Mouse (Mus musculus): ENCODE measurements around the gene Gys1. TPM values are rescaled to one million over a fixed set of nuclear protein-coding genes. Genes with fewer than 3 reads are reported as not detected.
"Not testable (repeated sequence)": the region's sequence is repeated elsewhere in the genome, so short reads cannot be mapped to it uniquely, and the experiment has no call there.

Gys1 gene
- polyA plus RNA-seq, 1 experiment from 2014 or later, result 20.9 TPM

DNA sequence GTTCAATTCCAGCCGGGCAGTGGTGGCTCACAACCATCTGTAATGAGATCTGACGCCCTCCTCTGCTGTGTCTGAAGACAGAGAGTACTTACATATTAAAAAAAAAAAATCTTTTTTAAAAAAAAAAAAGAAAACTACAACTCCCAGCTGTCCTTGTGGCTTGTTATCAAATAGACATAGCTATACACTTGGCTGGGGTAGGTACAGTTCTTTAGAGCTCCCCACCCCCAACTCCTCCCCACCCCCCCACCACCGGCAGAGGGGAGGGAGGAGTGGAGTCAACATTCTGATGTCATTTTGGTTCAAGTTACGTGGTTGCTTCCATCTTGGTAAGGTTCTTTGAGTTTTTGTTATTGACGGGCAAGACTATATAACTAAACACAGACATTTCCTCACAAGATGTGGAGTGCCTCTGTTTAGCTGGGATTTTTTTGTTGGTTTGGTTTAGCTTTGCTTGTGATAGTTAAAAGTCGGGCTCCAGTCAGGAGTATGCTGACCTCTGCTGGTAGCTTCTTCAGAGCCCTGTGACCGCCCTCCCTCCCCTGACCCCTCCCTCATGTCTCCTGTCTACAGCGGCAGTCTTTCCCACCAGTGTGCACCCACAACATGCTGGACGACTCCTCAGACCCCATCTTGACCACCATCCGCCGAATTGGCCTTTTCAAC lies 12.8 kb downstream of the Gys1 start:
- Histone ChIP-seq H3K4me2 (no peak overlapping the region), H3K27ac (no peak overlapping the region), H3K9ac (no peak overlapping the region), H3K36me3 (ENCODE audit: poor library complexity, severe bottlenecking) (peaks cover 57% of the 10 kb centered on the region), H3K9me3 (replicated peaks) (no peaks in the 10 kb centered on the region), H3K27me3 (no peaks in the 10 kb centered on the region), H3K4me3 (no peak overlapping the region), H3K4me1 (no peaks in the 10 kb centered on the region)
- no peak for ATAC-seq
- WGBS, result 44% methylated on average over 11 of the region's 11 CpGs

DNA sequence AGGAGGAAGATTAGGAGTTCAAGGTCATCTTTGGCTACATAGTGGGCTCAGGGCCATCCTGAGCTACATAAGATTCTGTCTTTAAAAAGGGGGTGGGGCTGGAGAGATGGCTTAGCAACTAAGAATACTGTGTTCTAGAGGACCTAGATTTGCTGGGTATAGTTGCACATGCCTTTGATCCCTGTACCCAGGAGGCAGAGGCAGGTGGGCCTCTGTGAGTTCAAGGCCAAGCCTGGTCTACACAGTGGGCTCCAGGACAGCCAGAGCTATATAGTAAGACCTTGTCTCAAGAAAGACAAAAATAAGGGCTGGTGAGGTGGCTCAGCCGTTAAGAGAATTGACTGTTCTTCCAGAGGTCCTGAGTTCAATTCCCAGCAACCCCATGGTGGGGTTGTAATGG lies 15.3 kb downstream of the Gys1 start:
- no peak overlapping the region for H3K4me3 ChIP-seq
- ATAC-seq, result no peak
- 90% methylated on average over 1 of the region's 1 CpGs for WGBS
- H3K27ac ChIP-seq, result no peak overlapping the region
- H3K4me1 ChIP-seq, result no peaks in the 10 kb centered on the region
- peaks cover 51% of the 10 kb centered on the region for H3K36me3 ChIP-seq (ENCODE audit: poor library complexity, severe bottlenecking)
- no peak overlapping the region for H3K4me2 ChIP-seq
- no peak overlapping the region for H3K9ac ChIP-seq
- H3K27me3 ChIP-seq, result no peaks in the 10 kb centered on the region
- no peaks in the 10 kb centered on the region for H3K9me3 ChIP-seq (replicated peaks)

DNA sequence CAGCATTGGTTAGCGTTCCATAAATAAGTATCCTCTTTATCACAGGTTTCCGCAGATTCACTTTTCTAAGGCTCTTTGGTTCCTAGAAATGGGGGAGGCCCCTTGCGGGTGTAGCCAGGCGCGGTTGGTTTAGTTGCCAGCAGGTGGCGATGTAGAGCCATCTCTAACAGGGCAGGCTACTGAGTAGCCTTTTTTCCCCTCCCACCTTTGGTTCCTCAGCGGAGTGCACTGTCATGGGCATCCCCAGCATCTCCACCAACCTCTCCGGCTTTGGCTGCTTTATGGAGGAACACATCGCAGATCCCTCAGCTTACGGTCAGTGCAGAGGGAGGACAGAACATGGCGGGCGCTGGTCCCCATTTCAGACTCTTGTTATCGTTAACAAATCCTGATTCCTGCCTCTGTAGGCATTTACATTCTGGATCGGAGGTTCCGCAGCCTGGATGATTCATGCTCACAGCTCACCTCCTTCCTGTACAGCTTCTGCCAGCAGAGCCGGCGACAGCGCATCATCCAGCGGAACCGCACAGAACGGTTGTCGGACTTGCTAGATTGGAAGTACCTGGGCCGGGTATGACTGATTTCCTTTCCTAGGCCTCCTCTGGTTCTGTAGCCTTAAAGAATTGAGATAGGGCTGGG lies 16.8 kb downstream of the Gys1 start:
- 54% methylated on average over 23 of the region's 23 CpGs for WGBS
- H3K4me1 ChIP-seq, result peaks cover 4% of the 10 kb centered on the region; the same call in 1 of the 2 replicates
- H3K27ac ChIP-seq, result no peak overlapping the region
- no peak overlapping the region for H3K4me2 ChIP-seq
- no peak overlapping the region for H3K4me3 ChIP-seq
- H3K27me3 ChIP-seq, result no peaks in the 10 kb centered on the region
- H3K9me3 ChIP-seq (replicated peaks), result no peaks in the 10 kb centered on the region
- peaks cover 59% of the 10 kb centered on the region for H3K36me3 ChIP-seq (ENCODE audit: poor library complexity, severe bottlenecking)
- peak overlapping the region; percentile 23; the same call in 1 of the 2 replicates for H3K9ac ChIP-seq
- peak; percentile 74 for ATAC-seq

DNA sequence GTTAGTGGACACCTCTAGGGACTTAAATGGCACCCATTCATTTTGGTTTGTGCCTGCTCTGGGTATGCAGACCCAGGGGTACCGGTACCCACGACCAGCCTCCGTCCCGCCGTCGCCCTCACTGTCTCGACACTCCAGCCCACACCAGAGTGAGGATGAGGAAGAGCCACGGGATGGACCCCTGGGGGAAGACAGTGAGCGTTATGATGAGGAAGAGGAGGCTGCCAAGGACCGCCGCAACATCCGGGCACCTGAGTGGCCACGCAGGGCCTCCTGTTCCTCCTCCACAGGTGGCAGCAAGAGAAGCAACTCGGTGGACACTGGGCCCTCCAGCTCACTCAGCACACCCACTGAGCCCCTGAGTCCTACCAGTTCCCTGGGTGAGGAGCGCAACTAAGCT lies 20.3 kb downstream of the Gys1 start:
- no peak overlapping the region for H3K9ac ChIP-seq
- H3K36me3 ChIP-seq (ENCODE audit: poor library complexity, severe bottlenecking), result peaks cover 63% of the 10 kb centered on the region
- no peak overlapping the region for H3K4me2 ChIP-seq
- H3K4me1 ChIP-seq, result peaks cover 25% of the 10 kb centered on the region
- no peaks in the 10 kb centered on the region for H3K9me3 ChIP-seq (replicated peaks)
- ATAC-seq, result no peak
- 93% methylated on average over 15 of the region's 15 CpGs for WGBS
- H3K27ac ChIP-seq, result no peak overlapping the region
- H3K4me3 ChIP-seq, result no peak overlapping the region
- H3K27me3 ChIP-seq, result no peaks in the 10 kb centered on the region

DNA sequence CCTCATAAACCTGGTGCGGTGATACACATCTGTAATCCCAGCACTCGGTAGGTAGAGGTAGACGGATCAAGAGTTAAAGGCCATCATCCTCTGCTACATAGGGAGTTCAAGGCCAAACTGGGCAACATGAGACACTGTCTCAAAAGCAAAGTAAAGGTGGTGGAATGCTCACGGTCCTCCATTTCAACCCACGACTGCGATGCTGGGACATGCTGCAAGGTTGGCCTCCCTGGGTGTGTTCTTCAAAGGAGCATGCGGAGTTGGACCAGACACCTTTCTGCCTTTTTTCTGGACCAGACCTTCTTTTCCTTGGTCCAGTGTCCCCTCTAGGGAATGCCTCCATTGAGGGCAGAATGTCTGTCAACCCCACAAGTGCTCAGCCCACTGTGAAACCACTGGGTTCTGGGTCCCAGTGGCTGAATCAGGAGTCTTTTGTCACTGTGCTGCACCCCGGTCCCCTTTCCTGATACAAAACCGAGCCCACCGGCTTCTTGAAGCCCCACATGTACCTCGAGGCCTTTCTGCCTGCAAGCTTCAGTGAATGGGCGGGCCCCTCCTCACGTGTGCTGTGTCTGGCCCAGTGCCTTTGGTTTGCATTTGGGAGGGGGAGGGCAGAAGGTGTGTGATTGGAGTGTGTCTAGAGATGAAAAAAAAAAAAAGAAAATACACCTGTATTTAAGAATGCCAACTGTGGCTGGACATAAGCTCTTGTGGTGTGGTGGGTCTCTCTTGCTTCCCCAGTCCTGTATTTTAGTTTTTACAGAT lies 21.5 kb downstream of the Gys1 start:
- no peak for ATAC-seq
- no peaks in the 10 kb centered on the region for H3K27me3 ChIP-seq
- H3K4me3 ChIP-seq, result no peak overlapping the region
- H3K4me2 ChIP-seq, result no peak overlapping the region
- no peak overlapping the region for H3K9ac ChIP-seq
- H3K9me3 ChIP-seq (replicated peaks), result no peaks in the 10 kb centered on the region
- H3K36me3 ChIP-seq (ENCODE audit: poor library complexity, severe bottlenecking), result peaks cover 61% of the 10 kb centered on the region
- H3K27ac ChIP-seq, result no peak overlapping the region
- H3K4me1 ChIP-seq, result peaks cover 36% of the 10 kb centered on the region
- 76% methylated on average over 13 of the region's 13 CpGs for WGBS

DNA sequence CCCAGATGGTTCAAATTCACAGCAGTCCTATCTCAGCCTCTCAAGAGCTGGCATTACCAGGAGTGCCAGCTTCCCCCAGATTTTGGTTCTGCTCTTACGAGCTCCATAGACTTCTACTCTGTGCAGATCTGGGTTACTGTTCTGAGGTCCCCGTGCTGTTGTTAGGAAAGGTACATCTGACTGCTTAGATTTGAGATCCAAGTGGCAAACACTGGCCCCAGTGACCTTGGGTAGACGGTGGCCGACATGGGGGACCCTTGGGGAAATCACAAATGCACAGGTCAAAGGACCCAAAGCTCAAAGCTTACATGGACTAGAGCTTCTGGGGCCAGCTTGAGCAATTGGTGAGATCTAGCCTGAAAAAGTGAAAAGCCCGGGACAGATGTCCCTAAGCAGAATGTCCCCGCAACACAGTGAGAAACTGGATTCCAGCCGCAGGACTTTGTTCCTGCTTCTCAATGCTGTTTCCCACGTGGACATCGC lies 22.1 kb downstream of the Gys1 start:
- Histone ChIP-seq H3K4me1 (peaks cover 37% of the 10 kb centered on the region), H3K9me3 (replicated peaks) (no peaks in the 10 kb centered on the region), H3K4me2 (peak overlapping the region; percentile 67), H3K4me3 (peak overlapping the region; percentile 92), H3K9ac (peak overlapping the region; percentile 96), H3K27ac (peak overlapping the region; percentile 31), H3K27me3 (no peaks in the 10 kb centered on the region), H3K36me3 (ENCODE audit: poor library complexity, severe bottlenecking) (peaks cover 63% of the 10 kb centered on the region)
- no peak for ATAC-seq
- WGBS, result 62% methylated on average over 9 of the region's 9 CpGs

DNA sequence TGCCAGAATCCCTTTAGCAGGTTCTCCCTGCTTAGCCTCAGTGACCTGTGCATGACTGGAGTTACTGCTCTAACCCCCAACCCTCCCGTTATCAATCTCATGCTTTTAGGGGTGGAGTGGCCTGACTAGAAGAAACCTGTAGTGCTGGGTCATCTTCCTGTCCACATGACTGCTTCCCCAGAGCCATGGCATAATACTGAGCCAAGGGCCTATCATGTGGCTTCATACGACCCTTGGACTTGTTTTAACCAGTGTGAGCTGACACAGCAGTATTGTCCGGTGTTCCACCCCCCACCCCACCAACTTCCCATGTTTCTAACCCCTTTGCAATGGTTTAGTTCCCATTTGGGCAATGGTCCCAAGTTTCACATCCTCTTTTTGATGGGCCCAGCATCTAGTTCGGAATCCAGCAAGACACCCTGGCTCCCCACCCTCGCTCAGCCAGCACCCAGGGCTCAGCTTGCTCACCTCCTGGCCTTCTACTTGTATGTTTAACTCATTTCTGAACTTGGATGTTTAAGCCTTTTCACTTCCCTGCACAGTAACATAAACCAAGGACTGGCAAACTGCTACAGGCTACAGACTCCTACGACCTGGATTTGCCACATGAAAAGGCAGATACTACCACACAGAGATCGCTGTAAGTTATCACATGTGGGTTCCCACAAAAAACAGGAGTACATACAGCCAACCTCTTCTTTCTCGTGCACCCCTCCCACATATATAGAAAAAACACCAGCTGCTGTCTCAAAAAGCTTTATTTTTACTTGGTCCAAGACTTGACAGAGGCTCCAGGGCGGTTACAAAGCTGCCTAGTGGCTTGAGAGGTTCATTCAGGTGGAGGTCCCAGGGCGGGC lies 22.8 kb downstream of the Gys1 start:
- H3K4me1 ChIP-seq, result peaks cover 37% of the 10 kb centered on the region
- H3K4me2 ChIP-seq, result peak overlapping the region; percentile 67
- peak overlapping the region; percentile 31 for H3K27ac ChIP-seq
- WGBS, result 76% methylated on average over 9 of the region's 10 CpGs
- H3K36me3 ChIP-seq (ENCODE audit: poor library complexity, severe bottlenecking), result peaks cover 63% of the 10 kb centered on the region
- peak overlapping the region; percentile 96 for H3K9ac ChIP-seq
- no peak for ATAC-seq
- no peaks in the 10 kb centered on the region for H3K9me3 ChIP-seq (replicated peaks)
- H3K27me3 ChIP-seq, result no peaks in the 10 kb centered on the region
- peak overlapping the region; percentile 92 for H3K4me3 ChIP-seq

DNA sequence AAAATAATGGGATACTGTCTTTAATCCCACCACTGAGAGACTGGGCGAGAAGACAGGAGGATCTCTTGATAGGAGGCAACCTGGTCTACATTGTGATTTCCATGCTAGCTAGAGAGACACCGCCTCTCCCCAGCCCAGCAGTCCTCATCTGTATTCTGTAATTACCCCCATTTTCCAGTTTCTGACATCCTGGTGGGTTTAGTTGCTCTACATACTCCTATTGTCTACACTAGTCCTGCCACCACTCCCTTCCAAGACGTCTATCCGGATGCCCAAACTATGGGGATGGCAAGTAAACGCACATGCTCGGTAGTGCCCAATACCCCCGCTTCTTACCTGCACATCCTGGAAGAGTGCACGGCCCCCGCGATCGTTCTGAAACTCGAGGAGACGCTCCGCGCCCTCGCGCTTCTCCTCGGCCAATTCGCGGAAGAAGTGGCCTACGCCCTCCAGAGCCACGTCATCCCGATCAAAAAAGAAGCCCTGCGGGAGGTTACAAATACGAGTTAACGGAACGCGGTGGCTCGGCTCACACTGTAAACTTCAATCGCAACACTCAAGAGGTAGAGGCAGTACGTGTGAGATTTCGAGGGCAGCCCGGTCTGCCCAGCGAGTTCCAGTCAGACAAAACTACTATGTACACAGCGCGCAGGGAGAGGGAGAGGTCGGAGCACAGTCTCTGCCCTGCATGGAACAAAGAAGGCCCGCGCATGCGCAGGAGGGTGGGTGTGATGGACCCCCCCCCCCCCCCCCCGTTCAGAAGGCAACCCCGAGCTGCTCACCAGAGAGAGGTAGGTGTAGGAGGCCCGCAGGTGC lies 24.3 kb downstream of the Gys1 start:
- Histone ChIP-seq H3K27ac (peak overlapping the region; percentile 96), H3K4me1 (peaks cover 37% of the 10 kb centered on the region), H3K9ac (peak overlapping the region; percentile 96), H3K4me2 (peak overlapping the region; percentile 67), H3K4me3 (peak overlapping the region; percentile 92), H3K36me3 (ENCODE audit: poor library complexity, severe bottlenecking) (peaks cover 70% of the 10 kb centered on the region), H3K27me3 (no peaks in the 10 kb centered on the region), H3K9me3 (replicated peaks) (no peaks in the 10 kb centered on the region)
- peak; percentile 78 for ATAC-seq
- WGBS, result under 1% methylated on average over 42 of the region's 43 CpGs

DNA sequence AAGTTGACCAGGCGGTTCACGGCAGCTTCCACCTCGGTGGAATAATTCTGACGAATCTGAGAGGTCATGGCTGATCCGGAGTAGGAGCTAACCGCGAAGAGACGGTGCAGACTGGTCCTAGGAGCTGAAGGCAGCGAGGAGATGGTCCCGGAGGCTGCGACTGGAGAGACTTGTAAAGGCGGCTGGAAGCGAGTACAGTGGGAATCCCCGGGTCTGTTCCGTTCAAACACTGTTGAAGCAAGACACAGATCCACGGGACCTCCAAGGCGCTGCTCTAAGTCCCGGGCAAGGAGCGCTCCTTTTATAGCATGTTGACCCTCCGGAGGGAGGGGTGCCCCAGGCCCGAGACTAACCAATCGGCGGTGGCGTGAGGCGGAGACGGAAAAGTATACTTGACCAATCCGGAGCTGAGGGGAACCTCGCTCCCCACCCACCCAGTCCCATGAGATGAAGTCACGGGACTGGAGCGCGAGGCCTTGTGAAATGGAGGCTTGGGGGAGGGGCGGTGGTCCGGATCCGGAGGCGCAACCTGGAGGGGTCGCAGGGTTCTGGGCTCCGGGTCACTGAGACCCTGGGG lies 25.0 kb downstream of the Gys1 start, which contains the start of gene Ftl1:
Ftl1 (minus strand) TSS at position 321 of the 577 bp plus-strand sequence.
- WGBS, result under 1% methylated on average over 30 of the region's 37 CpGs
- peak; percentile 97 for ATAC-seq
- Histone ChIP-seq H3K4me1 (peaks cover 37% of the 10 kb centered on the region), H3K4me2 (peak within 1 kb of the TSS; percentile 67), H3K4me3 (peak within 1 kb of the TSS; percentile 92), H3K9ac (peak within 1 kb of the TSS; percentile 96), H3K36me3 (ENCODE audit: poor library complexity, severe bottlenecking) (peaks cover 70% of the 10 kb centered on the region), H3K27ac (peak within 1 kb of the TSS; percentile 96)
- not testable (repeated sequence) for H3K9me3 ChIP-seq (replicated peaks); H3K27me3 ChIP-seq

DNA sequence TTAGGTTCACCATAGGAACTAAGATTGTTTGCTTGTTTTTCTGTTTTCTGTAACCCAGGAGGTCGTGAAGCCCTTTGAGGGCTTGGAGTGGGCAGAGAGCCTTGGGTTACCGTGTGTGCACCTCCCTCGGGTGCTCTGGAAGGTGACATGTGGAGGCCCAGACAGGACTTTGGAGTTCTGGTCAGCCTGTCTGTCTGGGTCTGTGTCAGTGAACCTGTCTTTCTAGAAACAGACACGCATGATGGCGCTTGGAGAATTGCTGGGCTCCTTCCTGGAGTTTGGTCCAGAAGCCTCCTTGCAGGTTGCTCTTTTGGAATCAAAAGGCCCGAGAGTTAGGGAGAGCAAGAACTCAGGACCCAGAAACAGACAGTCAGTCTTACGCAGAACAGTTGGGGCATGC lies 25.7 kb downstream of the Gys1 start:
- Histone ChIP-seq H3K27ac (peak overlapping the region; percentile 79), H3K27me3 (no peaks in the 10 kb centered on the region), H3K4me3 (peak overlapping the region; percentile 92), H3K36me3 (ENCODE audit: poor library complexity, severe bottlenecking) (peaks cover 70% of the 10 kb centered on the region), H3K4me2 (peak overlapping the region; percentile 59), H3K9ac (peak overlapping the region; percentile 51; the same call in 1 of the 2 replicates), H3K9me3 (replicated peaks) (no peaks in the 10 kb centered on the region), H3K4me1 (peaks cover 44% of the 10 kb centered on the region)
- 80% methylated on average over 7 of the region's 7 CpGs for WGBS
- no peak for ATAC-seq

All from forebrain, embryonic 13.5 days (tissue).